Mouse (Mus musculus): ENCODE data around the gene Cd44. TPM values are rescaled to one million over a fixed set of nuclear protein-coding genes. Genes with fewer than 3 reads are reported as not detected.

Cd44 gene
- polyA plus RNA-seq, 1 experiment from 2014 or later: 3.0 TPM

GRCm38 (mm10) chr2:102828381-102828780, 73.1 kb downstream of the Cd44 start:
- Histone ChIP-seq H3K4me3 (no peak overlapping the region), H3K27me3 (no peaks in the 10 kb centered on the region), H3K4me2 (no peak overlapping the region), H3K36me3 (no peaks in the 10 kb centered on the region), H3K9me3 (no peaks in the 10 kb centered on the region), H3K4me1 (replicated peaks) (no peaks in the 10 kb centered on the region), H3K27ac (no peak overlapping the region), H3K9ac (no peak overlapping the region)
- 88% methylated on average over 7 of the region's 7 CpGs for WGBS
- no peak for ATAC-seq (ENCODE audit: low FRiP score)

DNA sequence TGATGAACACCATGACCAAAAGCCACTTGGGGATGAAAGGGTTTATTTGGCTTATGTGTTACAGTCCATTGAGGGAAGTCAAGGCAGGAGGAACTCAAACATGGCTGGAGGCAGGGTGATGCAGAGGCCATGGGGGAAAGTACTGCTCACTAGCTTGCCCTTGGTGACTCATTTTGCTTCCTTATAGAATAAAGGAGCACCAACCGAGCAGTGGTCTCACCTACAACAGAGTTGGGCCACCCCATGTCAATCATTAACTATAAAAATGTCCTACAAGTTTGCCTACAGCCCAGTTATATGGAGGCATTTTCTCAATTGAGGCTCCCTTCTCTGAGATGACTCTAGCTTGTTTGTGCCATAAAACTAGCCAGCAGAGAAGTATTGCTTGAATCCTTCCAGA, 73.6 kb downstream of the Cd44 start:
- Histone ChIP-seq H3K4me3 (no peak overlapping the region), H3K36me3 (no peaks in the 10 kb centered on the region), H3K9me3 (no peaks in the 10 kb centered on the region), H3K4me1 (replicated peaks) (no peaks in the 10 kb centered on the region), H3K27ac (no peak overlapping the region), H3K4me2 (no peak overlapping the region), H3K9ac (no peak overlapping the region), H3K27me3 (no peaks in the 10 kb centered on the region)
- no peak for ATAC-seq (ENCODE audit: low FRiP score)
- WGBS: 71% methylated on average over 1 of the region's 1 CpGs

- H3K36me3 ChIP-seq: no peaks in the 10 kb centered on the region
- 91% methylated on average over 9 of the region's 9 CpGs for WGBS
- H3K27ac ChIP-seq: no peak overlapping the region
- no peak overlapping the region for H3K4me3 ChIP-seq
- no peak overlapping the region for H3K9ac ChIP-seq
- H3K4me1 ChIP-seq (replicated peaks): no peaks in the 10 kb centered on the region
- no peak for ATAC-seq (ENCODE audit: low FRiP score)
- H3K9me3 ChIP-seq: no peaks in the 10 kb centered on the region
- H3K27me3 ChIP-seq: no peaks in the 10 kb centered on the region
- H3K4me2 ChIP-seq: no peak overlapping the region
These were observed 75.4 kb downstream of the Cd44 start for GRCm38 (mm10) chr2:102825961-102826633.

- no peaks in the 10 kb centered on the region for H3K9me3 ChIP-seq
- no peaks in the 10 kb centered on the region for H3K36me3 ChIP-seq
- H3K4me1 ChIP-seq (replicated peaks): peaks cover 11% of the 10 kb centered on the region
- ATAC-seq (ENCODE audit: low FRiP score): no peak
- H3K27ac ChIP-seq: no peak overlapping the region
- 96% methylated on average over 6 of the region's 6 CpGs for WGBS
- H3K4me3 ChIP-seq: no peak overlapping the region
- H3K9ac ChIP-seq: no peak overlapping the region
- H3K4me2 ChIP-seq: no peak overlapping the region
- H3K27me3 ChIP-seq: no peaks in the 10 kb centered on the region
These were observed 79.4 kb downstream of the Cd44 start for GRCm38 (mm10) chr2:102822036-102822435.

DNA sequence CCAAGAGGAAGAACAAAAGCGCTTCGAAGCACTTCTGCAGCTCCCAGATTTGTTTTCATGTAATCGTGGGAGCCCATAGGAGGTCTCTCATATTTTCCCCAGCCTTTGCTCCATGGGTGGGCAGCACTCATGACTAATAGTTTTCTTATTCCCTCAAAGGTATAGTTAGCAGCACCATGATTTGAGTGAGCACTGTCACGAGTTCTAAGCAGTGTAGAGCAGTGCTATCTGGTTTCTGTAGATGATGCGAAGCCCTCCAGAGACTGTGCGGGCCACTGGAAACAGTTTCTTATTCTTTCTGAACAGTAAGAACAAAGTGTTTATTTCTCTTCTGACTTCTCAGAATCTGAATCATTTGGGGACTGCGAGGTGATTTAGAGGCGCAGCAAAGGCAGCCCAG, 80.7 kb downstream of the Cd44 start:
- Histone ChIP-seq H3K4me1 (replicated peaks) (peaks cover 11% of the 10 kb centered on the region), H3K27ac (peak overlapping the region; percentile 40; the same call in 1 of the 2 replicates), H3K27me3 (no peaks in the 10 kb centered on the region), H3K36me3 (no peaks in the 10 kb centered on the region), H3K9me3 (no peaks in the 10 kb centered on the region), H3K9ac (no peak overlapping the region), H3K4me3 (no peak overlapping the region), H3K4me2 (no peak overlapping the region)
- WGBS: 79% methylated on average over 8 of the region's 8 CpGs
- 0 out of 2 replicates have a peak, but pooled peaks have one; percentile 28 for ATAC-seq (ENCODE audit: low FRiP score)

- 35% methylated on average over 5 of the region's 5 CpGs for WGBS
- no peak overlapping the region for H3K4me3 ChIP-seq
- H3K27ac ChIP-seq: no peak overlapping the region
- no peaks in the 10 kb centered on the region for H3K27me3 ChIP-seq
- H3K4me1 ChIP-seq (replicated peaks): peaks cover 11% of the 10 kb centered on the region
- no peak overlapping the region for H3K9ac ChIP-seq
- H3K36me3 ChIP-seq: no peaks in the 10 kb centered on the region
- no peak overlapping the region for H3K4me2 ChIP-seq
- no peaks in the 10 kb centered on the region for H3K9me3 ChIP-seq
- ATAC-seq (ENCODE audit: low FRiP score): peak; percentile 83
These were observed 81.2 kb downstream of the Cd44 start for GRCm38 (mm10) chr2:102820225-102820711.

- WGBS: 76% methylated on average over 6 of the region's 6 CpGs
- no peak for ATAC-seq (ENCODE audit: low FRiP score)
- Histone ChIP-seq H3K4me2 (no peak overlapping the region), H3K27me3 (no peaks in the 10 kb centered on the region), H3K27ac (no peak overlapping the region), H3K4me1 (replicated peaks) (peaks cover 6% of the 10 kb centered on the region), H3K9ac (no peak overlapping the region), H3K4me3 (no peak overlapping the region), H3K36me3 (no peaks in the 10 kb centered on the region), H3K9me3 (no peaks in the 10 kb centered on the region)
These were observed 86.1 kb downstream of the Cd44 start for GRCm38 (mm10) chr2:102815289-102815809.

DNA sequence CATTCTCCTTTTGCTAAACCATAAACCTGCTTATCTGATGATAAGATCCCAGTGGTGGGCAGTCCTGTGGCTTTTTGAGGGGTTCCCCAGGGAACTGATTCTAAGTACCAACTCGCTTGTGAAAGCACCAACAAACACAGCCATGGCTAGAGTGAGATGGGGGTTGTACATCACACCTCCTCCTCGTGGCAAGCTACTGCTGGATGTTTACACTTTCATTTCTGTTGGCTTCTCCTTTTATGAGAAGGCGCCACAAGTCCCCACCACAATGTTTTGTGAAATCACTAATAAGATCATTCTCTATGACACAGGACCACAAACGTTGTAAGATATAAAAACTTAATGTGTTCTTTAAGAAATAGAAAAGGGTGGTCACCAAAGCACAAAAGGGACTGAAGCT, 88.7 kb downstream of the Cd44 start:
- Histone ChIP-seq H3K27me3 (no peaks in the 10 kb centered on the region), H3K4me2 (no peak overlapping the region), H3K27ac (no peak overlapping the region), H3K4me3 (no peak overlapping the region), H3K4me1 (replicated peaks) (no peaks in the 10 kb centered on the region), H3K9ac (no peak overlapping the region), H3K36me3 (no peaks in the 10 kb centered on the region), H3K9me3 (no peaks in the 10 kb centered on the region)
- ATAC-seq (ENCODE audit: low FRiP score): no peak
- WGBS: 78% methylated on average over 4 of the region's 4 CpGs

DNA sequence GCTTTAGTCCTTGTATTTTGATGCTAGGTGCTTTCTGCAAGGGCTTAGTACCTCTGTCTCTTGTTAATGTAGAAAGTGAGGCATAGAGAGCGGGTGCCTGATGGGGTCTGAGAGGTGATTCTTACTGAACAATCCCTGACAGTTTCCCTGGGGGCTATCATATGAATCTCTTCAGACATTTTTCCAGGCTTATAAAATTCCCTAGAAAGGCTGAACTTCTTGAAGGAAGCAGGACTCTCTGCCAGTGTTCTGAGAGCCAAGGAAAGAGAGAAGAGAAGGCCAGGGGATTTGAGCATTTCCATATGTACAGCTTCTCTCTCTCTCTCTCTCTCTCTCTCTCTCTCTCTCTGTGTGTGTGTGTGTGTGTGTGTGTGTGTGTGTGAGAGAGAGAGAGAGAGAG, 92.0 kb downstream of the Cd44 start:
- H3K4me3 ChIP-seq: no peak overlapping the region
- H3K4me1 ChIP-seq (replicated peaks): no peaks in the 10 kb centered on the region
- ATAC-seq (ENCODE audit: low FRiP score): no peak
- no peak overlapping the region for H3K4me2 ChIP-seq
- WGBS: 91% methylated on average over 1 of the region's 1 CpGs
- no peaks in the 10 kb centered on the region for H3K27me3 ChIP-seq
- H3K27ac ChIP-seq: no peak overlapping the region
- no peaks in the 10 kb centered on the region for H3K9me3 ChIP-seq
- no peaks in the 10 kb centered on the region for H3K36me3 ChIP-seq
- H3K9ac ChIP-seq: no peak overlapping the region

DNA sequence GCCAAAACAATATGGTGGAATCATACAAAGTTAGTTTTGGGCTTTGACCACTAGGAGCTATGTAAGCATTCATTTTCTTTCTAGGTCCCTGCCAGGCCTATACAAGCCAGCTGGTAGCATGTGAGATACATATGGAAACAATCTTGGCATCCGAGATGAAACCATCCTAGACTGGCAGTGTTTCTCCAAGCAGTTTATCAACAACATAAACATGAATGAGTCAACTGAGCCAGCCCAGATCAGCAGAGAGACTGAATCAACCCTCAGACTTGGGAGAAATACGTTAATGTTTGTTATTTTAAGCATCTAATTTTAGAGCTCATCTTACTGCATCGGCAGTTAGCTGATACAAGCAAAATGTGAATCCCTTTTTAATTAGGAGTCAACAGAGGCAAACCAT, 93.8 kb downstream of the Cd44 start:
- ATAC-seq (ENCODE audit: low FRiP score): no peak
- H3K36me3 ChIP-seq: no peaks in the 10 kb centered on the region
- H3K27me3 ChIP-seq: no peaks in the 10 kb centered on the region
- H3K27ac ChIP-seq: no peak overlapping the region
- no peaks in the 10 kb centered on the region for H3K9me3 ChIP-seq
- WGBS: 75% methylated on average over 3 of the region's 3 CpGs
- no peak overlapping the region for H3K4me3 ChIP-seq
- H3K9ac ChIP-seq: no peak overlapping the region
- no peak overlapping the region for H3K4me2 ChIP-seq
- H3K4me1 ChIP-seq (replicated peaks): no peaks in the 10 kb centered on the region

DNA sequence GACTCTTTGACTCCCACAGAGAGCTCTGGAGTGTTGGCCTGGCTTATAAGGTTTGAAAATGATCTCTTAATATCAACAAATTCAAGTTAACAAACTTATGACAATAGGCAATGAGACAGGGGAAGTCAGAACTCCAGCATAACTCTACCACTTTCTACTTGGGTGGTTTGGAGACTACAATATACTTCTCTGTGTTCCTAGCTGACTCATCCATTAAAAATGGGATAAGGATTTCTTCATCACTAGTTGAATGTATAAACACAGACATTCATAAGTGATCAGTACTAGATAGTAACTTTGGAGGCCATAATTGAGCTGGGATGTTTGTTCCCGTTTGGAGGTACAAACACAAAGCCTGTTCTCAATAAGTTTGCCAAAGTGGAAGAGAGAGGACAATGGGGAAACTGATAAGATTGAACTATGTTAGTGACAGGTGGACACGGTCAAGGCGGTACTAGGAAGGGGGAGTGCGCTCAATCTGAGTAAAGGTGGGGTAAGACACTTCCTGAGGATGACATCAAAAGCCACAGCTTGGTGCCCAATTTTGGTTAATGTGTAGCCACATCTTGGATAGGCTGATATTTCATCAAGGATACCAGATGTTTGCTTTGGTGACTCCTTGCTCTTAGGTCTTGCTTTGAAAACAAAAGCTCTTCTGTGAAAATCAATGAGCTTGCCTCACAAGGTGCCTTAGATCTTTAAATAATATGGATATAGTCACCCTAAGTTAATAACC, 95.5 kb downstream of the Cd44 start:
- 91% methylated on average over 4 of the region's 4 CpGs for WGBS
- no peak overlapping the region for H3K27ac ChIP-seq
- H3K36me3 ChIP-seq: no peaks in the 10 kb centered on the region
- H3K9me3 ChIP-seq: no peaks in the 10 kb centered on the region
- H3K4me2 ChIP-seq: no peak overlapping the region
- no peak for ATAC-seq (ENCODE audit: low FRiP score)
- H3K4me1 ChIP-seq (replicated peaks): no peaks in the 10 kb centered on the region
- H3K4me3 ChIP-seq: no peak overlapping the region
- H3K9ac ChIP-seq: no peak overlapping the region
- no peaks in the 10 kb centered on the region for H3K27me3 ChIP-seq

- no peak overlapping the region for H3K4me3 ChIP-seq
- no peaks in the 10 kb centered on the region for H3K9me3 ChIP-seq
- H3K4me1 ChIP-seq (replicated peaks): no peaks in the 10 kb centered on the region
- H3K36me3 ChIP-seq: no peaks in the 10 kb centered on the region
- H3K27ac ChIP-seq: no peak overlapping the region
- no peak overlapping the region for H3K9ac ChIP-seq
- no peak for ATAC-seq (ENCODE audit: low FRiP score)
- no peak overlapping the region for H3K4me2 ChIP-seq
- WGBS: 87% methylated on average over 6 of the region's 6 CpGs
- no peaks in the 10 kb centered on the region for H3K27me3 ChIP-seq
These were observed 96.2 kb downstream of the Cd44 start for GRCm38 (mm10) chr2:102805283-102805682.

DNA sequence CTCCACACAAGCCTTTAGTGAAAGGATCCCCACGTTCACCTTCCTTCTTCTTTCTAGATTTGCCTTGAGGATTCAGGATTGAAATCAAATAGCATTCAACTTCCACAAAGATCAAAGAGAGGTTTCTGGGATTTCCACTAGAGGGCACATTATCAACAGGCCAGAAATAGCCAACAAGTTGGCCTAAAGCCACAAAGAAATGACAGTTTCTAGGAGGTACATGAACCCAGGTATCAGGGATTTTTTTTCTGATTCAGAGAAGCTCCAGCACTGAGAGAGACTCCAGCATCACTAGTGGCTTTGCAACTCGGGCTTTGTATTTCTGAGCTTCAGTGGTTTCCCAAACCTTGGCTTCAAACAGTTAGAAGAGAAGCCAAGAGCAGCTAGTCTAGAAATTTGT, 97.4 kb downstream of the Cd44 start:
- Histone ChIP-seq H3K9ac (no peak overlapping the region), H3K9me3 (no peaks in the 10 kb centered on the region), H3K36me3 (no peaks in the 10 kb centered on the region), H3K4me3 (no peak overlapping the region), H3K27me3 (no peaks in the 10 kb centered on the region), H3K27ac (no peak overlapping the region), H3K4me2 (no peak overlapping the region), H3K4me1 (replicated peaks) (no peaks in the 10 kb centered on the region)
- no peak for ATAC-seq (ENCODE audit: low FRiP score)
- 62% methylated on average over 2 of the region's 2 CpGs for WGBS
